In the genomic region with DNA sequence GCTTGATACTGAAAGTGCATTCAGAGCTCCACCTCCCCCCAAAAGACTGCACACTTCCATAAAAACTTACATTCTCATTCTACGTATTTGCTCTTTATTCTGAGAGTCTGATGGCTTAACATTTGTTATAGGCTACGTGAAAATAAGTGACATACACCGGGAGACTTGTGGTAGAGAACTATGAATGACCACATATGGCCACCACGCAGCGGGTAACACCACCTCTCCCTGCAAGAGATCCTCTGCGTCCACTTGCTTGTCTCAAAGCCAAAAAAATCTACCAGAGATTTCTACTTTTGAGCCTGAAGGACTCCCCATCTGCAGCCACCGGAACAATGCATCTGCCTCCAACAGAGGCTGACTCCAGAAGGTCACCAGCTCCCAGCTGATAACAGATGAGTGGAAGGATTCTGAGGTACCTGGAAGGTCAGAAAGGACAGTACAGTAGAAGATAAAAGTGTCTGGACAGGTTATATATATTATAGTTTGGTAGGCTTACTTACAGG, we compare ENCODE assay signal across 24 mouse cellular contexts.
"Had no signal": no experiment of that assay in that cellular context is flagged by ENCODE, and none has a peak within 500 bp of the region (broad histone marks: within the 10 kb centered on the region; RNA-seq: fewer than 3 reads in every experiment).

No protein-coding gene starts in this region.

- ATAC-seq: forebrain, embryonic 16.5 days; hindbrain, postnatal 0 days had no signal

- DNase-seq: gastrocnemius, adult 2 months; gastrocnemius, postnatal 10 days; gastrocnemius, postnatal 25 days; heart, adult 18-20 months; heart, postnatal 14 days; kidney, adult 11 months; kidney, adult 2 months; kidney, adult 9 months; kidney, postnatal 14 days; kidney, postnatal 36 days; layer of hippocampus, adult 9-11 months; layer of hippocampus, postnatal 36 days; left cerebral cortex, postnatal 4 days had no signal

- H3K4me2 ChIP-seq: heart, embryonic 13.5 days; heart, embryonic 15.5 days; hindbrain, embryonic 13.5 days; hindbrain, embryonic 15.5 days; kidney, embryonic 15.5 days; limb, embryonic 13.5 days; limb, embryonic 15.5 days had no signal

- H3K27me3 ChIP-seq: heart, embryonic 15.5 days; hindbrain, embryonic 13.5 days; hindbrain, embryonic 15.5 days; limb, embryonic 15.5 days had no signal

- H3K27ac ChIP-seq: gastrocnemius, adult 2 months; heart, embryonic 10.5 days; heart, embryonic 13.5 days; heart, embryonic 15.5 days; hindbrain, embryonic 13.5 days; hindbrain, embryonic 15.5 days; hindbrain, postnatal 0 days; kidney, embryonic 15.5 days; kidney, postnatal 0 days; limb, embryonic 13.5 days; limb, embryonic 15.5 days had no signal

- H3K36me3 ChIP-seq: heart, embryonic 10.5 days; heart, embryonic 13.5 days; heart, embryonic 15.5 days; hindbrain, embryonic 13.5 days; hindbrain, embryonic 15.5 days; kidney, embryonic 15.5 days; limb, embryonic 13.5 days; limb, embryonic 15.5 days had no signal

- H3K4me3 ChIP-seq: gastrocnemius, adult 2 months; heart, embryonic 10.5 days; heart, embryonic 13.5 days; heart, embryonic 15.5 days; hindbrain, embryonic 13.5 days; hindbrain, embryonic 15.5 days; kidney, embryonic 15.5 days; limb, embryonic 13.5 days; limb, embryonic 15.5 days had no signal

- H3K9ac ChIP-seq: heart, embryonic 13.5 days; heart, embryonic 15.5 days; hindbrain, embryonic 15.5 days; kidney, embryonic 15.5 days; limb, embryonic 13.5 days; limb, embryonic 15.5 days had no signal

- H3K9me3 ChIP-seq: heart, embryonic 10.5 days; heart, embryonic 13.5 days; heart, embryonic 15.5 days; hindbrain, embryonic 13.5 days; hindbrain, embryonic 15.5 days; kidney, embryonic 15.5 days; limb, embryonic 13.5 days; limb, embryonic 15.5 days had no signal
